Mouse (Mus musculus): ENCODE results near the gene Akap6.

GRCm38 (mm10) chr12:52692290-52692974 lies 6.8 kb upstream of the Akap6 start:
- TF ChIP-seq CTCF (IDR thresholded peaks at IDR 0.05 in 2 of 3, conservative IDR thresholded peaks at IDR 0.05 in 1 of 3; ENCODE audit: control insufficient read depth in 1 of 3, insufficient read depth in 1 of 3, low read depth in 2 of 3, low read length in 3 of 3, poor library complexity in 1 of 3, severe bottlenecking in 1 of 3) (0 out of 6 replicates have a peak, but pooled peaks of 1 of the 3 experiments have one; percentile 5), POLR2A (IDR thresholded peaks at IDR 0.05; ENCODE audit: control insufficient read depth in 1 of 2, insufficient read depth in 1 of 2, low read depth in 1 of 2, low read length in 2 of 2, poor library complexity in 1 of 2) (no peak), USF2 (IDR thresholded peaks at IDR 0.05; ENCODE audit: borderline replicate concordance in 1 of 2, insufficient read depth in 1 of 2, low read depth in 1 of 2, low read length in 2 of 2) (no peak), EP300 (IDR thresholded peaks at IDR 0.05; ENCODE audit: low read depth in 1 of 2, low read length in 2 of 2) (peak; percentile 86 to 88), USF1 (IDR thresholded peaks at IDR 0.05; ENCODE audit: low read depth, low read length) (no peak), BHLHE40 (IDR thresholded peaks at IDR 0.05; ENCODE audit: borderline replicate concordance, low read depth, low read length) (no peak), ZNF384 (IDR thresholded peaks at IDR 0.05; ENCODE audit: low read depth, low read length) (no peak), POLR2AphosphoS2 (IDR thresholded peaks at IDR 0.05; ENCODE audit: low read length) (no peak), ETS1 (IDR thresholded peaks at IDR 0.05; ENCODE audit: low read depth, low read length) (peak; percentile 82), RCOR1 (IDR thresholded peaks at IDR 0.05; ENCODE audit: low read depth, low read length) (peak; percentile 68), MAX (IDR thresholded peaks at IDR 0.05; ENCODE audit: low read length) (no peak)
